Mouse (Mus musculus) MEL (cell line): ENCODE measurements at regions not wholly inside any gene's neighbourhood (a gene's known extent, or its start where the extent isn't known, plus 50 kb on each side); places are given as distances from the start of the nearest gene placed in this dataset.

ENCODE experiments used
- CTCF ChIP-seq, 3 experiments: IDR thresholded peaks in 2 of 3; conservative IDR thresholded peaks in 1 of 3; 2 replicates each; pipeline ENCODE4 v1.5.1; 2011 to 2012; ENCODE audit warnings: low read length in 3 of 3, low read depth in 2 of 3, mild to moderate bottlenecking in 2 of 3, improper control_type of control experiment in 1 of 3, inconsistent platforms in 1 of 3, mixed read lengths in 1 of 3, moderate library complexity in 1 of 3; ENCODE audit not compliant: control insufficient read depth in 1 of 3, insufficient read depth in 1 of 3, poor library complexity in 1 of 3, severe bottlenecking in 1 of 3
- ELF1 ChIP-seq: IDR thresholded peaks from 2 replicates; pipeline ENCODE4 v1.6.1; 2014; ENCODE audit warnings: low read depth, mild to moderate bottlenecking, inconsistent platforms, low read length, improper control_type of control experiment, moderate library complexity
- HCFC1 ChIP-seq: IDR thresholded peaks from 2 replicates; pipeline ENCODE4 v1.6.1; 2012; ENCODE audit warnings: low read depth, mild to moderate bottlenecking, inconsistent platforms, low read length, improper control_type of control experiment, moderate library complexity
- MYC ChIP-seq: IDR thresholded peaks from 2 replicates; pipeline ENCODE4 v1.6.1; 2011; ENCODE audit warnings: low read depth, mild to moderate bottlenecking, low read length, improper control_type of control experiment, moderate library complexity
- POLR2A ChIP-seq, 2 experiments: IDR thresholded peaks; 2 replicates each; pipeline ENCODE4 v1.6.1; 2011 to 2012; ENCODE audit warnings: low read length in 2 of 2, mild to moderate bottlenecking in 2 of 2, control low read depth in 1 of 2, improper control_type of control experiment in 1 of 2, low read depth in 1 of 2, moderate library complexity in 1 of 2; ENCODE audit not compliant: control insufficient read depth in 1 of 2, insufficient read depth in 1 of 2, poor library complexity in 1 of 2
- UBTF ChIP-seq: IDR thresholded peaks from 2 replicates; pipeline ENCODE4 v1.6.1; 2012; ENCODE audit warnings: low read depth, mild to moderate bottlenecking, inconsistent platforms, low read length, improper control_type of control experiment, moderate library complexity, borderline replicate concordance; ENCODE audit not compliant: insufficient read depth
- USF1 ChIP-seq: IDR thresholded peaks from 2 replicates; pipeline ENCODE4 v1.6.1; 2014; ENCODE audit warnings: low read depth, mild to moderate bottlenecking, inconsistent platforms, low read length, improper control_type of control experiment, moderate library complexity

GRCm38 (mm10) chr12:77534079-77534478 lies 296.2 kb downstream of the Fut8 start:
- TF ChIP-seq HCFC1 (no peak), CTCF (IDR thresholded peaks at IDR 0.05 in 2 of 3, conservative IDR thresholded peaks at IDR 0.05 in 1 of 3; ENCODE audit: control insufficient read depth in 1 of 3, insufficient read depth in 1 of 3, low read depth in 2 of 3, low read length in 3 of 3, poor library complexity in 1 of 3, severe bottlenecking in 1 of 3) (no peak), ELF1 (no peak), USF1 (no peak), POLR2A (IDR thresholded peaks at IDR 0.05; ENCODE audit: control insufficient read depth in 1 of 2, insufficient read depth in 1 of 2, low read depth in 1 of 2, low read length in 2 of 2, poor library complexity in 1 of 2) (no peak), MYC (no peak), UBTF (no peak)
